Mouse (Mus musculus) B cell, adult 2 months (primary cell): ENCODE measurements around the gene Nol4l.
"Not testable (repeated sequence)": the region's sequence is repeated elsewhere in the genome, so short reads cannot be mapped to it uniquely, and the experiment has no call there.

ENCODE experiments used
- DNase-seq, 2 experiments: peaks; one replicate each; pipeline ENCODE4 v3.0.0; 2022

Nol4l gene

GRCm38 (mm10) chr2:153510136-153510535, 19.6 kb downstream of the Nol4l start:
- DNase-seq = no peak

DNA sequence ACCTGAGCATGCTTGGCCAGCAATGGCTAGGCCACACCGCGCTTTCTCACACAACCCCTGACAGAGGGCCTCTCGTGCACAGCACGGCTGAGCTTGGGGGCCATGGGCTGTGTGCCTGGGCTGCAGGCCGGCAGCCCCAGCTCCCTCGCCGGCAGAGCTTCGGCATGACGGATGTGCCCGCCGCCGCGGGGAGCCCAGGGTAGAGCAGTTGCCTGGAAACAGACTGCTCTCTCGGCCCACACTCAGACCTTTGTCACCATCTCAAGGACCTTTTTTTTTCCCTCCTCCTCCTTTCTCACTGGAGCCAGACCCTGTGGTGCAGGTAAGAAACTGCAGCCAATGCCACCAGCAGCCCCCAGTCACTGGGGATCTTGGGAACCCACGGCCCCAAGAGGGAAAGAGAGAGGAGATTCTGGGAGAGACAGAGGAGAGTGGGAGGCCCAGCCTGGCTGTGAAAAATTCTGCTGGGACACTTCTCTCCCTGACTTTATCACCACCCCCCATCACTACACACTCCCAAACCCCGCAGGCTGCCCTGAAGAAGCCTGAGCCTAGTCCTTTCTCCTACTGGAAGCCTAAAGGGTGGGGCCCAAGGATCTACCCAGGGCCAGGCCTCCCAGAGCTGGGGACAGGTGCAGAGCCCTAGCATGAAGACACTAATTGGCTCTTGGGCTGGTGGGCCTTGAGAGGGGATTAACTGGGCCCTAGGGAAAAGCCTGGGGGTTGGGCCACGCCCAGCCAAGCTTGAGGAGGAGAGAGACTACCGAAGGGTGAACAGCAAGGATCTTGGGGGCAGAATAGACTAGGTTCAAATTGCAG, 20.4 kb downstream of the Nol4l start:
- no peak for DNase-seq

DNA sequence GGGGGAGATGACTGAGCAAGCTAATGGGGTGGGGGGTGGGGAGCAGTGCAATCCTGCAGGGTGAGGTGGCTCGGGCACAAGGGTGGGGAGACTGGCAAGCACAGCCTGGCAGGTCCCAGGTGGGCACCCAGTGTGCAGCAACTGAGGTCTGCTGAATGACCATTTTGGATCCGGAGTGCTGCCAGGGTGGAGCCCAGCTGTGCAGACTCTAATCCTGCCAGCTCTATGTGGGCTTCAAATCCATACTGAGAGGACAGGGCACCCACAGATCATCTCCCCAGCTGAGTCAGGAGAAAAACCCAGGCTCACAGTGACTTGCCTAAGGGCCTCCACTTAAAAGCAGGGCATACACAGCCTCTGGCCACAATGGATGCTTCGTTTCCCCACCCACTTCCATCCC, 21.4 kb downstream of the Nol4l start:
- DNase-seq = no peak

GRCm38 (mm10) chr2:153507969-153508368, 21.8 kb downstream of the Nol4l start:
- DNase-seq = no peak

DNA sequence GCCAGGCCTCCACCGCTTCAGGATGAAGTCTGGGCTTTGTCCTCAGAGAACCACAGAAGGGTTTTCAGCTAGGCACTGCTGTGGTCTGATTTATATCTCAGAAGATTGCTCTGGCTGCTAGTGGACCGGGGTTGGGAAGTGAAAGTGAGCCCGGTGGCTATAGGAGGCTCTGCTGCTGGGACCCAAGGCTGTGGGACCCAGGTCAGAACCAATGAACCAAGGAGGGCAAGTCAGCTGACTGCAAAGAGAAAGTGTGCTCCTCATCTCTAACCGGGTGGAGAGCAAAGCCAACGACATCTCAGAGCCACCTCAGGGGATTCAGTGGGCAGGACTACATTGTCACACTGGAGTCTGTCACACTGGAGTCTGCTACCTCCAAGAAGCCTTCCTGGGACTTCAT, 23.4 kb downstream of the Nol4l start:
- peak in 1 of 2 experiments; percentile 30 for DNase-seq

- no peak for DNase-seq
Measured at GRCm38 (mm10) chr2:153499154-153499553, 30.6 kb downstream of the Nol4l start.

- DNase-seq = no peak
Measured at GRCm38 (mm10) chr2:153496898-153497297, 32.9 kb downstream of the Nol4l start.

DNA sequence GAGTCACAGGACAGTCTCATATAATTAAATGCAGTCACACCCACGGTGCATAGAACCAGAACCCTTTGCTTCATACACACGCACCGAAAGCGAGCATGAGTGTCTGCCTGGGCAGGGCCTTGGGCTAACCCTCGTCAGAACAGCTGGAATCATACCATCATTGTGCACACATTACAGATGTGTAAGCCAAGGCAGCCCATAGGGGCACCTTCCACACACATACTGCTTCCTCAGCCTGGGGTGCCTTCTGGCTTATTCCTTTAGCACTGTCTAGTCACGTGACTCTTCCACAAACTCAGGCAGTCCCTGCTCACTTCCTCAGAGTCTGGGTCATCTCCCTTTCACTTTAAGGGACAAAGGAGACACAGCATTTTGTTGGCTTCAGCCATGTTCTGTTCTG, 33.5 kb downstream of the Nol4l start:
- DNase-seq = no peak

DNA sequence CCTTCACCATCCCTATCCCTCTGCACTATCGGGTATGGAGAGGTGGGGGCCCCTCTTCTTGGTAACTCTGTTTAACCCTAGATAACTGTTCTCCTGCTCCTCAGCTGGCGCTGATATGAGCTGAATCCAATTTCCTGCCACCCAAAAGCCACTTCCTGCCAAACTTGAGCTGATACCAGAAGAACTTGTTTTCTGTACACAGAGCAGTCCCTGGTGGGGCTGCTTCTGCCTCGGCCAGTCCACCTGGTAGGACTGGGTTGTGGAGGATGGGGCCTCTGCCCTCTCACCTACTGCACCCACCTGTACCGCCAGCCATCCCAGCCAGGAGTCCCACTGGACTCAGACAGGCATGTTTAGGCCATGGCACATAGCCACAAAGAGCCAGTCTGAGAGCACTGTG, 34.0 kb downstream of the Nol4l start:
- DNase-seq = no peak

DNA sequence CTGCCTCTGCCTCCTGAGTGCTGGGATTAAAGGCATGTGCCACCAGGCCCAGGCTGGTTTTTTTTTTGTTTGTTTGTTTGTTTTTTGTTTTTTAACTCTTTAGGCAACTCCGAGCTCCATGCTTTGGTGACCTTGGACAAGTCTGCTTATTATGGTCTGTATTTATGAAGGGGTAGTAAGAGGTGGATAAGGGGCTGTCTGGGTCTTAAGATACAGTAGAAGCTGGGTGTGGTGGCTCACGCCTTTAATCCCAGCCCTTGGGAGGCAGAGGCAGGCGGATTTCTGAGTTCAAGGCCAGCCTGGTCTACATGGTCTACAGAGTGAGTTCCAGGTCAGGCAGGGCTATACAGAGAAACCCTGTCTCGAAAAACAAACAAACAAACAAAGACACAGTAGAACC, 34.4 kb downstream of the Nol4l start:
- DNase-seq = not testable (repeated sequence)

- DNase-seq = no peak
Measured at GRCm38 (mm10) chr2:153494293-153494811, 35.4 kb downstream of the Nol4l start.

- DNase-seq = no peak
Measured at GRCm38 (mm10) chr2:153493781-153494292, 35.9 kb downstream of the Nol4l start.

- no peak for DNase-seq
Measured at GRCm38 (mm10) chr2:153493393-153493731, 36.4 kb downstream of the Nol4l start.

- DNase-seq = peak; percentile 67 to 71
Measured at GRCm38 (mm10) chr2:153492573-153493392, 37.0 kb downstream of the Nol4l start, which contains the start of gene 4930404H24Rik. Gene 4930404H24Rik (plus strand): TSS chr2:153492790.

- DNase-seq = peak; percentile 31 to 34
Measured at GRCm38 (mm10) chr2:153492179-153492517, 37.6 kb downstream of the Nol4l start.

DNA sequence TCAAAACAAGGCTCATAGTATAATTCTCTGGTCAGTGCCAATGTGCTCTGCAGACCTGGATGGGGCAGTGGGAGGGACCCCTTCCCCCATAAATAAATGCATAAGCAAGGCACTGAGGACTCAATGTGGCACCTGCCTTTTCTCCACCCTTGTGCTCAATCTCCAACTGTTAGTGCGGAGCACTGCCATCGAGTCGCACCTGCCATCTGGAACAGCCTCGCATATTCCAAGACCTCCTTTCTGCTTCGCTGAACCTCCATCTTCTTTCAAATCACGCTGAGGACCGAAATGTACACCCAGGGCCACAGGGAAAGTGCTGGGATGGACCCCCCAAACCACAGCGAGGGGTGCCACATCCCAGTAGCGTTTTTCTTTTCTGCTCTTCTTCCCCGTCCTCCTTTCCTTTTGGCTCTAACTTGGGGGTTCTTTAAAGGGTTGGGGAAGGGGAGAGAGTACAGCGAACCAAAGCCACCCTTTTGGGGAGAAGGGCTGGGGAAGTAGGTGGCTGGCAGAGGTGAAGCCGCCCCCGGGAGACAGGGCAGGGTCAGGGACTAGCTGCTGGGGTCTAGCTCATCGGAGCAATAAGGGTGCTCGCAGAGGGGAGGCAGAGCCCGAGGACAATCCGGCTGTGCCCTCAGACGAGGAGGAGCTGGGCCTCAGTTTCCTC, 38.1 kb downstream of the Nol4l start:
- no peak for DNase-seq

DNA sequence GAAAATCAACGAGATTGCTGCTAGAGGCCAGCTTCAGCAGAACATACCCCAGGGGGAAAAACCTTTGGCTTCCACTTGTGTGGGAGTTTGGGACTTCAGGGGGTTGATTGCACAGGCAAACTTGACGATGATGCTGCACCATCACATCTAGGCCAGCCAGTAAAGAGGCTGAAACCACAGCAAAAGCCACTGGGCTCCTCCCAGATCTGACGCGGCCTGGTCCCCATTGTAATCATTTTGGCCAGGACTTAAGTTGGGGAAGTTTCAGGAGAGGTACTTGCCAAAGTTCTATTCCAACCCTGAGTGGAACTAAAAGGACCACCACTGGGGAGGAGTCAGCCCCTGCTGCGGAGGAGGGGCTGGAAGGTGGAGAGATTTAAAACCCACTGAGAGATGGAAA, 38.8 kb downstream of the Nol4l start:
- DNase-seq = no peak

DNA sequence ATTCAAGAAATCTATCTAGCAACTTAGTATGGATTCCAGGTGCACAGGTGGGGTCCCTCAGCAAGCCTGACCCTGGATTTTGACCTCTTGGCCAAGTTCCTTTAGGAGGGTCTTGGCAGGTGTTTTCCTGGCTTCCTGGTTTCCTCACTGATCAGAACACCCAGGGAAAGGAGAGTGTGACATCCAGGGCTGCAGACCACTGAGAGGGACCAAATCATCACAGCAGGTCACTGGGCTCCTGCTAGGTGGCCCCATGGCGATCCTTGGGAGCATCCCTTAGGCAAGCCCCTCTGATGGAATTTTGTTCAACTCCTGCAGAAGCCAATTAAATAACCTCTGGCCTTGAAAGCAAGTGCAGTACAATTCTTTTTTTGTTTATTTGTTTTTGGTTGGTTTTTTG, 39.7 kb downstream of the Nol4l start:
- DNase-seq = no peak

GRCm38 (mm10) chr2:153484071-153484470, 45.7 kb downstream of the Nol4l start:
- no peak for DNase-seq

GRCm38 (mm10) chr2:153483118-153483983, 46.4 kb downstream of the Nol4l start:
- DNase-seq = peak; percentile 54 to 55

- DNase-seq = no peak
Measured at GRCm38 (mm10) chr2:153481861-153482120, 48.0 kb downstream of the Nol4l start.

DNA sequence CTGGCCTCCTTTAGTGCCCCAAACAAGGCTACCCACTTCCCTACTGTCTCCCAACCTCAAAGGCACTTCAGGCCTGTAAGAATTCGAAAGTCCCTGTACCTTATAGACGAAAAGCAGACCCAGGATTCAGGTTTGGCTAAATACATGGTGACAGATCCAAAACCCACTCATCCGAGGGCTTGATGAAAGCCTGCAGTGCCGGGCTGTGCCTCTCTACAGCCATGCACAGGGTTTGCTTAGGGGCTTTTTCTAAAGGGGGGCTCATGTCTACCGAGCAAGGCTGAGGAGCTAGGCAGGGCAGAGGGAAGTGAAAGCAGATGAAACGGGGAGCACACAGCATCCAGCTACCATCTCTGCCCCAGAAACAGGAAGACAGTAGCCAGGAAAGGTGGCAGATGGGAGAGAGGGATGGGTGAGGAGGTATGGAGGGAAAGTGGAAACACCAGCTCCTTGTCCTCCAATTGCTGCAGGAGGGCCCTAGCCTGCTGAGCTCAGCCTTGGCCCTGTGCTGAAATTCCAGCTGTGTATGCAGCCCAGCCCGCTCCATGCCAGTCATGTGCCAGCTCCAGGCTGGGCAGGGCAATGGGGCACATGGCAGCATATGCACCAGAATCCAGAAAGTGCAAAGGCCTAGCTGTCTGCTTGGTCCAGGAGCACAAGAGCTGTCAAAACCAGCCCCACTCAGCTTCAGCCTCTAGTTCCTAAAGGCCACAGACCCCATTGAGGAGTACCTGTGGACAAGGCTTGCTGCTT, 48.5 kb downstream of the Nol4l start:
- DNase-seq = no peak
